ENCODE assay signal across 8 mouse cellular contexts in the genomic region with DNA sequence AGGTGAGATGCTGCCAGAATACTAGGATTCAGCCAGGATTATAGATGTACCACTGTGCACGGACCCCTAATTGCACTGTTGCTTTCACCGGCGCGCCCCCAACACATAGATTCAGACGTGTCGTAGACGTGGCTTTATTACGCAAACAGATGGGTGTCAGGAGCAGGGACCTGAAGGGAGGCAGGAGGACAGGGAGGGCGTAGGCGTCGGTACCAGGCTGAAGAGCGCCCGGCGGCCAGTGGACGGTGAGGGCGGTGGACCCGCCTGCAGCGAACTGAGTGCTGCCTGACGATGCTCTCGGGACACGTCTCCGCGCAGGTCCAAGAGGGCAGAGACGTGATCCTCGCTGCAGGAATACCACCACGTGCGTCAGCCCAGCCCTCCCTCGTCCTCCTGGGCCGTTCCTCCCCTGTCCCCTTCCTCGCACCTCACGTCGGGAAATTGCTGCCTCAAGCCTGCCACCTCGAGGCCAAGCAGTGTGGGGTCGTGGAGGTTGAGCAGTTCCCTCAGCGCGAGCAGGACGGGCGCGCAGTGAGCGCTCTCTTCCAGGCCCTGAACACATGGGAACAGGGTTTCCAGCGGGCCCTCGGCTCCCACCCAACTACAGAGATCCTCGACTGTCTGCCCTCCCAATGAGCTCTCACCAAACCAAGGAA. TPM values are rescaled to one million over a fixed set of nuclear protein-coding genes. Genes with fewer than 3 reads are reported as not detected.
DNase-seq lines count a peak whose midpoint lies in the region; ATAC-seq and TF ChIP-seq lines count a peak whose summit lies in the region.

A gene (minus strand): TSS at position 60 of the 656 bp plus-strand sequence.

- no peaks in the 10 kb centered on the region for H3K27me3 ChIP-seq in Patski
- H3K27me3 ChIP-seq in embryonic facial prominence, embryonic 11.5 days (ENCODE audit: control insufficient read depth, insufficient read depth, low read length) = peaks cover 12% of the 10 kb centered on the region
- H3K27me3 ChIP-seq in hindbrain, embryonic 14.5 days (ENCODE audit: control insufficient read depth, insufficient read depth, low read length) = 0 out of 2 replicates have a peak, but pooled peaks cover 8% of the 10 kb centered on the region
- peaks cover 57% of the 10 kb centered on the region for H3K27me3 ChIP-seq in limb, embryonic 10.5 days (ENCODE audit: low read depth, poor library complexity, severe bottlenecking)
- H3K27me3 ChIP-seq in midbrain, embryonic 11.5 days (ENCODE audit: control insufficient read depth, insufficient read depth, low read length) = peaks cover 15% of the 10 kb centered on the region

- ATAC-seq in frontal cortex, adult (ENCODE audit: low TSS enrichment) = peak; percentile 16
- ATAC-seq in Patski = no peak
- peak; percentile 24 for ATAC-seq in embryonic facial prominence, embryonic 11.5 days (replicated peaks; ENCODE audit: insufficient number of reproducible peaks, low FRiP score, low TSS enrichment, low read depth)
- peak; percentile 36 for ATAC-seq in hindbrain, embryonic 14.5 days (ENCODE audit: low FRiP score)
- peak; percentile 34 for ATAC-seq in midbrain, embryonic 11.5 days (ENCODE audit: low FRiP score)

- H3K27ac ChIP-seq in embryonic facial prominence, embryonic 11.5 days (replicated peaks; ENCODE audit: low read depth, low read length) = 0 out of 2 replicates have a peak within 1 kb of the TSS, but pooled peaks have one; percentile 41
- H3K27ac ChIP-seq in hindbrain, embryonic 14.5 days = peak within 1 kb of the TSS; percentile 89
- H3K27ac ChIP-seq in limb, embryonic 10.5 days = peak within 1 kb of the TSS; percentile 93
- peak within 1 kb of the TSS; percentile 71; the same call in 1 of the 2 replicates for H3K27ac ChIP-seq in midbrain, embryonic 11.5 days (ENCODE audit: low read depth, low read length)

- DNase-seq in frontal cortex, postnatal 25 days (ENCODE audit: low spot score in 2 of 2) = no peak
- DNase-seq in Patski (ENCODE audit: low read depth, low spot score) = no peak
- peak; percentile 67 for DNase-seq in embryonic facial prominence, embryonic 11.5 days (ENCODE audit: low spot score)
- peak; percentile 44 for DNase-seq in hindbrain, embryonic 14.5 days (ENCODE audit: low spot score)
- peak; percentile 63 for DNase-seq in limb, embryonic 10.5 days (ENCODE audit: low spot score)
- peak; percentile 94 for DNase-seq in midbrain, embryonic 11.5 days (ENCODE audit: low spot score, missing footprints)
- DNase-seq in thymus, adult 18-20 months = peak; percentile 53 to 55

- CTCF ChIA-PET in Patski (lab: Charles Lee) = interaction anchor here (0.8 to 1.9 kb wide), 10 partner anchors 13 to 602 kb away, joined by 3 to 8 read pairs (median 4); a partner anchor contains a TSS

- peak within 1 kb of the TSS; percentile 69 for H3K4me2 ChIP-seq in embryonic facial prominence, embryonic 11.5 days (ENCODE audit: low read depth, low read length)
- peak within 1 kb of the TSS; percentile 66 for H3K4me2 ChIP-seq in hindbrain, embryonic 14.5 days (replicated peaks)
- H3K4me2 ChIP-seq in midbrain, embryonic 11.5 days = peak within 1 kb of the TSS; percentile 74

- TF ChIP-seq CTCF in Patski (IDR thresholded peaks at IDR 0.05) = no peak

- H3K9ac ChIP-seq in embryonic facial prominence, embryonic 11.5 days (replicated peaks; ENCODE audit: low read length) = peak within 1 kb of the TSS; percentile 74
- H3K9ac ChIP-seq in hindbrain, embryonic 14.5 days = peak within 1 kb of the TSS; percentile 50
- H3K9ac ChIP-seq in midbrain, embryonic 11.5 days (ENCODE audit: low read length) = peak within 1 kb of the TSS; percentile 77

- H3K4me3 ChIP-seq in embryonic facial prominence, embryonic 11.5 days (ENCODE audit: low read depth, low read length) = peak within 1 kb of the TSS; percentile 47
- peak within 1 kb of the TSS; percentile 43 for H3K4me3 ChIP-seq in hindbrain, embryonic 14.5 days (replicated peaks; ENCODE audit: low read length)
- peak within 1 kb of the TSS; percentile 63 for H3K4me3 ChIP-seq in limb, embryonic 10.5 days
- H3K4me3 ChIP-seq in midbrain, embryonic 11.5 days (ENCODE audit: low read depth, low read length) = peak within 1 kb of the TSS; percentile 40

- in situ Hi-C loops in Patski (cut with MboI; ENCODE audit: low pct_unique_long_range_greater_than_20kb) = loop anchor here (10.0 kb wide), 1 partner anchor 655 kb away; a partner anchor contains a TSS

- POLR2A ChIA-PET in Patski (lab: Charles Lee) = interaction anchor here (0.6 to 2.4 kb wide), 3 partner anchors 14 to 28 kb away, joined by 4 to 6 read pairs (median 4); a partner anchor contains a TSS

- H3K4me1 ChIP-seq in embryonic facial prominence, embryonic 11.5 days (ENCODE audit: control insufficient read depth, insufficient read depth, low read length) = peaks cover 5% of the 10 kb centered on the region; the same call in 1 of the 2 replicates
- H3K4me1 ChIP-seq in hindbrain, embryonic 14.5 days (replicated peaks; ENCODE audit: control insufficient read depth, insufficient read depth, low read length) = peaks cover 42% of the 10 kb centered on the region
- peaks cover 31% of the 10 kb centered on the region for H3K4me1 ChIP-seq in limb, embryonic 10.5 days
- H3K4me1 ChIP-seq in midbrain, embryonic 11.5 days (ENCODE audit: control insufficient read depth, insufficient read depth, low read length) = peaks cover 22% of the 10 kb centered on the region

- H3K36me3 ChIP-seq in embryonic facial prominence, embryonic 11.5 days (replicated peaks; ENCODE audit: control insufficient read depth, insufficient read depth, low read depth, low read length) = no peaks in the 10 kb centered on the region
- H3K36me3 ChIP-seq in hindbrain, embryonic 14.5 days (replicated peaks; ENCODE audit: control insufficient read depth, insufficient read depth) = peaks cover 16% of the 10 kb centered on the region
- peaks cover 7% of the 10 kb centered on the region for H3K36me3 ChIP-seq in limb, embryonic 10.5 days
- no peaks in the 10 kb centered on the region for H3K36me3 ChIP-seq in midbrain, embryonic 11.5 days (ENCODE audit: control insufficient read depth, insufficient read depth, low read length)

- H3K9me3 ChIP-seq in embryonic facial prominence, embryonic 11.5 days (replicated peaks; ENCODE audit: control insufficient read depth, low read length) = no peaks in the 10 kb centered on the region
- no peaks in the 10 kb centered on the region for H3K9me3 ChIP-seq in hindbrain, embryonic 14.5 days (ENCODE audit: control insufficient read depth, low read length)
- no peaks in the 10 kb centered on the region for H3K9me3 ChIP-seq in limb, embryonic 10.5 days (replicated peaks)
- no peaks in the 10 kb centered on the region for H3K9me3 ChIP-seq in midbrain, embryonic 11.5 days (ENCODE audit: control insufficient read depth, low read length)

- WGBS in embryonic facial prominence, embryonic 11.5 days = 2% methylated on average over 40 of the region's 43 CpGs
- WGBS in hindbrain, embryonic 14.5 days = under 1% methylated on average over 40 of the region's 43 CpGs
- 2% methylated on average over 43 of the region's 43 CpGs for WGBS in limb, embryonic 10.5 days
- WGBS in midbrain, embryonic 11.5 days = 1% methylated on average over 43 of the region's 43 CpGs

RNA-seq across cellular contexts. Expression of the gene that starts here (rescaled TPM):
- polyA plus RNA-seq in Patski (2021) = 10.7 TPM
- polyA plus RNA-seq in embryonic facial prominence, embryonic 11.5 days (2014; fragmentation: Nextera tagmentation; extraction: Ambion mirVana) = 23.6 and 25.2 TPM in 2 replicates
- polyA plus RNA-seq in hindbrain, embryonic 14.5 days (2014; fragmentation: Nextera tagmentation; extraction: Ambion mirVana) = 101 and 120 TPM in 2 replicates
- 13.9 and 19.2 TPM in 2 replicates for polyA plus RNA-seq in limb, embryonic 10.5 days (2016; fragmentation: Nextera tagmentation; extraction: Ambion mirVana)
- 34.2 and 34.4 TPM in 2 replicates for polyA plus RNA-seq in midbrain, embryonic 11.5 days (2014; fragmentation: Nextera tagmentation; extraction: Ambion mirVana)

Comparison
In these comparisons a context has a peak if more than half of its experiments do, and no peak if none do; other contexts are left out.
1. DNase-seq: peak in embryonic facial prominence, embryonic 11.5 days (single experiment), hindbrain, embryonic 14.5 days (single experiment), limb, embryonic 10.5 days (single experiment), midbrain, embryonic 11.5 days (single experiment) and thymus, adult 18-20 months (2 of 2); none in frontal cortex, postnatal 25 days (0 of 2) and Patski (single experiment).
2. H3K27ac ChIP-seq: peak in every context shown above with its lines; median percentile 93 in limb, embryonic 10.5 days; 89 in hindbrain, embryonic 14.5 days; 71 in midbrain, embryonic 11.5 days; 41 in embryonic facial prominence, embryonic 11.5 days.
3. Peak in every context shown above with its lines, with median percentiles within 50 percentile points of each other: H3K4me2 ChIP-seq, H3K4me3 ChIP-seq and H3K9ac ChIP-seq.